Mouse (Mus musculus) neural tube, embryonic 13.5 days (tissue): Measurements from ENCODE around the gene Atp5mpl. TPM values are rescaled to one million over a fixed set of nuclear protein-coding genes. Genes with fewer than 3 reads are reported as not detected.
A peak's percentile ranks its signal among the peaks of the same experiment; 100 is the strongest.

ENCODE experiments used
- ATAC-seq: fragments of 200-750 bp; cut with Nextera tagmentation; 2 replicates; pipeline ENCODE4 v1.8.0; 2017; ENCODE audit warnings: low read depth, mild to moderate bottlenecking, moderate TSS enrichment, moderate library complexity
- H3K27ac ChIP-seq: fragments of 300-500 bp; sonication (generic); replicated peaks from 2 replicates; pipeline ENCODE4 v1.5.1; 2015; ENCODE audit warnings: moderate library complexity, mild to moderate bottlenecking, inconsistent platforms
- H3K27me3 ChIP-seq: fragments of 300-500 bp; sonication (generic); 2 replicates; pipeline ENCODE4 v1.6.1; 2015; ENCODE audit warnings: mild to moderate bottlenecking, inconsistent platforms
- H3K36me3 ChIP-seq: fragments of 300-500 bp; sonication (generic); 2 replicates; pipeline ENCODE4 v1.6.1; 2015; ENCODE audit warnings: mild to moderate bottlenecking, inconsistent platforms
- H3K4me1 ChIP-seq: fragments of 300-500 bp; sonication (generic); replicated peaks from 2 replicates; pipeline ENCODE4 v1.6.1; 2015; ENCODE audit warnings: inconsistent platforms
- H3K4me2 ChIP-seq: fragments of 300-500 bp; sonication (generic); 2 replicates; pipeline ENCODE4 v1.6.1; 2015; ENCODE audit warnings: inconsistent platforms, mild to moderate bottlenecking, moderate library complexity
- H3K4me3 ChIP-seq: fragments of 300-500 bp; sonication (generic); 2 replicates; pipeline ENCODE4 v1.5.1; 2015; ENCODE audit warnings: mild to moderate bottlenecking, inconsistent platforms
- H3K9ac ChIP-seq: fragments of 300-500 bp; sonication (generic); 2 replicates; pipeline ENCODE4 v1.6.1; 2015; ENCODE audit warnings: moderate library complexity, mild to moderate bottlenecking, inconsistent platforms
- H3K9me3 ChIP-seq: fragments of 300-500 bp; sonication (generic); 2 replicates; pipeline ENCODE4 v1.6.1; 2016; ENCODE audit warnings: inconsistent platforms
- WGBS: fragments of 180-500 bp; shearing (Covaris S2); methylation state at CpG from one replicate; pipeline ENCODE4 v1.1.7; 2015; 5-methylcytosine and 5-hydroxymethylcytosine counted together
- polyA plus RNA-seq: library from polyadenylated mRNA; unstranded; fragments of >200 nt; fragmentation: Nextera tagmentation; extraction: Ambion mirVana; gene quantifications from 2 replicates; pipeline ENCODE4 v1.2.1, GENCODE M21; 2015

Gene Atp5mpl
- polyA plus RNA-seq, 1 experiment from 2014 or later, result 818 TPM

DNA sequence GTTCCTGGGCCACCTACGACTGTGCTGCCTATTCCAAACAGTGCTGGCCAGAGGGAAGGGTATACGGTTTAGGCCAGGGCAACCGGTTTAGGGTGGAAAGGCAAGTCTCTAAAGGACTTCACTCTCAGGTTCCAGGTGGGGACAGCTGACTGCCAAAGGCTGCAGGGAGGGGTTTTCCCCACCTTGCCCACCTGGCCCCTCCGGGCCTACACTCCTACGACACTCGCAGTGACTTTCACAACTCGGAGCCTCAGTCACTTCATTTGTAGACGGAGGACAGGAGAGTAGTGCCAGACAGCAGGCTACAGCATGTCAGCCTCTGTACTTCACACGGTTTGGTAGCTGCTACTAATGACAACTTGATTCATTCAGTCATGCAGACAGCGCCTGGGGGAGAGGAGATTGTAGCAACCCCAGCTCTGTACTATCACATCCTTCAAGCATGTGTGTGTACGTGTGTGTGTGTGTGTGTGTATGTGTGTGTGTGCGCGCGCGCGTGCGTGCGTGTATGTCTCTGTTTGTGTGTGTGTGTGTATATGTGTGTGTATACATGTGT, 38.3 kb downstream of the Atp5mpl start:
- WGBS, result 88% methylated on average over 18 of the region's 18 CpGs
- Histone ChIP-seq H3K4me3 (no peak overlapping the region), H3K27me3 (no peaks in the 10 kb centered on the region), H3K4me2 (no peak overlapping the region), H3K9ac (no peak overlapping the region), H3K9me3 (no peaks in the 10 kb centered on the region), H3K4me1 (no peaks in the 10 kb centered on the region), H3K27ac (no peak overlapping the region), H3K36me3 (no peaks in the 10 kb centered on the region)
- no peak for ATAC-seq

DNA sequence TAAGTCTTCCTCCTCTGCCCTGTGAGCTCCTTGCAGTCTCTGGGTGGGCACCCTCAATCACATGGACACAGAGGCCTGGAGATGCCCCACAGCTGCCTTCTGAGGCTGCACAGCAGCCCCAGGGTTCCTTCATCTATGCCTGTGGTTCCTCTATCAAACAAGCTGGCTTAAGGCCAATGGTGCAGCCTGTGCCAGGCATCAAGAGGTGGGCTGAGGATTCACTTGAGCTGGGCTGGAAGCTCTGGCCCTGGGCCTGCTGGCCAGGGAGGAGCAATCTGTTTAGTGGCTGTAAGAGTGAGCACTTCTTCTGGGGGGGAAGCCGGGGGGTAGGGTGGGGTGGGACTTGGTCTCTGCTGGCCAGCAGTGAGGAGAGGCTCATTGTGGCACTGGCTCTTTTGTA, 39.4 kb downstream of the Atp5mpl start:
- ATAC-seq, result no peak
- no peak overlapping the region for H3K4me3 ChIP-seq

DNA sequence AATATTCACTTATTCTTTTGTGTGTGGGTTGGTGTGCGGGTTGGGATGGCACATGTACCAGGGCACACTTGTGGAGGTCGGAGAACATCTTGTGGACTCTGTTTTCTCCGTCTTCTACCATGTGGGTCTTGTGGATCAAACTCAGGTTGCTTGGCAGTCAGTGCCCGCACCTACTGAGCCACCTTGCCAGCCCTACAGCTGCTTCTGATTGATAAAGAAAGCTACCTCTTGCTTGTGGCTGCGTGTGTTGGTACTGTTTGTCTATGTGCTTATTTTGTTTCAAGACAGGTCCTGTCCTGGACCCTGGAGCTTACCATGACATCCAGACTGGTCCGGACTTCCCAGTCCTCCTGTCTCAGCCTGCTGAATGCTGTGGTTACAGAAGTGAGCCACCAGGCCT, 43.7 kb downstream of the Atp5mpl start:
- ATAC-seq, result no peak
- H3K4me1 ChIP-seq, result no peaks in the 10 kb centered on the region
- no peak overlapping the region for H3K9ac ChIP-seq
- no peak overlapping the region for H3K27ac ChIP-seq
- no peaks in the 10 kb centered on the region for H3K27me3 ChIP-seq
- H3K9me3 ChIP-seq, result no peaks in the 10 kb centered on the region
- 91% methylated on average over 6 of the region's 6 CpGs for WGBS
- no peaks in the 10 kb centered on the region for H3K36me3 ChIP-seq
- H3K4me3 ChIP-seq, result no peak overlapping the region
- no peak overlapping the region for H3K4me2 ChIP-seq

More for the DNA sequence above, 39.4 kb downstream of the Atp5mpl start:
- H3K36me3 ChIP-seq, result no peaks in the 10 kb centered on the region
- H3K9ac ChIP-seq, result peak overlapping the region; percentile 1; the same call in 1 of the 2 replicates
- 87% methylated on average over 1 of the region's 1 CpGs for WGBS
- H3K9me3 ChIP-seq, result no peaks in the 10 kb centered on the region
- no peak overlapping the region for H3K27ac ChIP-seq
- H3K4me2 ChIP-seq, result no peak overlapping the region
- H3K4me1 ChIP-seq, result no peaks in the 10 kb centered on the region
- H3K27me3 ChIP-seq, result no peaks in the 10 kb centered on the region

DNA sequence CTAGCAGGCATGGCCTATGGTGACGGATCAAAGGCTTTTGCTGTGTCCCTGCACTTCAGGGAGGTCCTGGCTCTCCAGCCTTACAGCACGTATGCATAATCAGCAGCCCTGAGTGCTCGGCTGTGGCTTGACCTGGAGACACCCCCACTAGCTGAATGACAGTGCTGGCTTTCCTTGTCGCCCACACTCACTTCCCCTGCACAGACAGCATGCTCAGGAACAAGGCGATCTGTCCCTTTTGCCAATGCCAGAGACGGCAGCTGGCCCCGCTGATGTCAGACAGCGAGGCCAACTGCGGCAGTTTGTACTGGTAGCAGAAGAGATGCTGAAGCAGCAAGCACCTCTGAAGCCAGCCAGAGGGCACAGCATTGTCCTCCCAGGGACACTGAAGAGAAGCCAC, 46.7 kb downstream of the Atp5mpl start:
- no peaks in the 10 kb centered on the region for H3K9me3 ChIP-seq
- H3K36me3 ChIP-seq, result no peaks in the 10 kb centered on the region
- WGBS, result 55% methylated on average over 9 of the region's 9 CpGs
- ATAC-seq, result no peak
- no peak overlapping the region for H3K27ac ChIP-seq
- H3K4me2 ChIP-seq, result no peak overlapping the region
- H3K9ac ChIP-seq, result no peak overlapping the region
- H3K27me3 ChIP-seq, result no peaks in the 10 kb centered on the region
- H3K4me1 ChIP-seq, result peaks cover 8% of the 10 kb centered on the region; the same call in 1 of the 2 replicates
- H3K4me3 ChIP-seq, result no peak overlapping the region

- Histone ChIP-seq H3K9me3 (no peaks in the 10 kb centered on the region), H3K4me1 (peaks cover 8% of the 10 kb centered on the region; the same call in 1 of the 2 replicates), H3K4me3 (no peak overlapping the region), H3K9ac (peak overlapping the region; percentile 31; the same call in 1 of the 2 replicates), H3K36me3 (no peaks in the 10 kb centered on the region), H3K27me3 (no peaks in the 10 kb centered on the region), H3K4me2 (no peak overlapping the region), H3K27ac (0 out of 2 replicates have a peak overlapping the region, but pooled peaks have one; percentile 13)
- whole genome bisulfite sequencing, result 56% methylated on average over 12 of the region's 12 CpGs
- no peak for ATAC-seq
Observed at GRCm38 (mm10) chr12:111916514-111917217, 50.1 kb downstream of the Atp5mpl start.

DNA sequence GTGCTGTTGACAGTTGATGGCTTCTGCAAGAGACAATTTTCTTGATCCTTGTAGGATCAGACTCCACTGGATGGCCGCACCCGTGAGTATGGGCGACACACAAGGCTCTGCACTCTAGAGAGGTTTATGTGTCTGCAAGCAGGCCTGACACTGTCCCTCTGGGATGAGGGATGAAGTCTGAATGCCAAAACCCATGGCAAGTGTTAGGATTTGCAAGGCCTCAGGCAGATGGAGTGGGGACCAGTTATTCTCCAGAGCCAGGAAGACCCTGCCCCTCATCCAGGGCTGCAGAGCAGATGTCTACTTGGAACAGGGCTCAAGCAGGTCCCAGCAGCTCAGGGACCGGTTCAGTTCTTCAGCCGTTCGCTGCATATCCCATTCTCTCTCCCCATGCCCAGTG, 51.0 kb downstream of the Atp5mpl start:
- no peak for ATAC-seq
- 92% methylated on average over 6 of the region's 6 CpGs for WGBS
- no peaks in the 10 kb centered on the region for H3K9me3 ChIP-seq
- no peak overlapping the region for H3K27ac ChIP-seq
- no peak overlapping the region for H3K9ac ChIP-seq
- H3K27me3 ChIP-seq, result 0 out of 2 replicates have a peak, but pooled peaks cover 3% of the 10 kb centered on the region
- H3K36me3 ChIP-seq, result no peaks in the 10 kb centered on the region
- no peak overlapping the region for H3K4me3 ChIP-seq
- no peak overlapping the region for H3K4me2 ChIP-seq
- H3K4me1 ChIP-seq, result peaks cover 8% of the 10 kb centered on the region; the same call in 1 of the 2 replicates

- no peak for ATAC-seq
Observed at GRCm38 (mm10) chr12:111914031-111914430, 52.7 kb downstream of the Atp5mpl start.

DNA sequence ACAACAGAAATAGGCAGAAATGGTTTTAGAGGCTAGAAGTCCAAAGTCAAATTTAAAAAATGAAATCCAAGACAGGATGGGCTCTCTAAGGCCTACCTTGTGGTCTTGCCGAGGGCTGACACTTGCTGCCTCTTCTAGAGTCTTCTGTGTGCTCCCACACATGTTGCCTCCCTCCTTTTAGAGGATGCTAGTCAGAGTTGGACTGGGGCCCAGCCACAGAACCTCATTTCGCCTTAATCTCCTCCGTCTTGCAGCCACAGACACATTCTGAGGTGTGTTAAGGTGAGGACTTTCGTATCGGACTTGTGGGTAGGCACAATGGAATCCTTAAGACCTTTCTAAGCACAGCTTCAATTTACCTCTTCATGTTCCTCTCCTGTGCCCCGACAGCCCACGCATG, 54.0 kb downstream of the Atp5mpl start:
- H3K4me3 ChIP-seq, result no peak overlapping the region
- H3K9me3 ChIP-seq, result no peaks in the 10 kb centered on the region
- no peak overlapping the region for H3K27ac ChIP-seq
- H3K4me2 ChIP-seq, result no peak overlapping the region
- H3K36me3 ChIP-seq, result no peaks in the 10 kb centered on the region
- H3K27me3 ChIP-seq, result peaks cover 22% of the 10 kb centered on the region
- no peak overlapping the region for H3K9ac ChIP-seq
- no peak for ATAC-seq
- H3K4me1 ChIP-seq, result peaks cover 15% of the 10 kb centered on the region
- WGBS, result 87% methylated on average over 7 of the region's 7 CpGs

More at GRCm38 (mm10) chr12:111914031-111914430, 52.7 kb downstream of the Atp5mpl start:
- H3K27me3 ChIP-seq, result peaks cover 17% of the 10 kb centered on the region
- no peak overlapping the region for H3K9ac ChIP-seq
- WGBS, result 33% methylated on average over 3 of the region's 3 CpGs
- no peaks in the 10 kb centered on the region for H3K36me3 ChIP-seq
- no peak overlapping the region for H3K4me2 ChIP-seq
- no peak overlapping the region for H3K27ac ChIP-seq
- H3K9me3 ChIP-seq, result no peaks in the 10 kb centered on the region
- no peak overlapping the region for H3K4me3 ChIP-seq
- peaks cover 8% of the 10 kb centered on the region; the same call in 1 of the 2 replicates for H3K4me1 ChIP-seq

DNA sequence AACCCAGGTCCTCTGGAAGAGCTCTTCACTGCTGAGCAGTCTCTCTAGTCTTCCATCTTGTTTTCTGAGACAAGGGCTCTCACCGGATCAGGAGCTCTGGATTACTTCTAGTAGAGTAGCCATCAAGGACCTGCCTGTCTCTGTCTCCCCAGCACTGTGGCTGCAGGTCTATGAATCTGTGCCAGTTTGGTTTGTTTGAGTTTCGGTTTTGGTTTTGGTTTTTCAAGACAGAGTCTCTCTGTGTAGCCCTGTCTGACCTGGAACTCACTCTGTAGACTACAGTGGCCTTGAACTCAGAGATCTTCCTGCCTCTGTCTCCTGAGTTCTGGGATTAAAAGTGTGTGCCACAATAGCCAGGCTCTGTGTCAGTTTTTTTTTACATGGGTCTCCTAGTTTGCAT, 55.0 kb downstream of the Atp5mpl start:
- Histone ChIP-seq H3K9me3 (no peaks in the 10 kb centered on the region), H3K36me3 (no peaks in the 10 kb centered on the region), H3K4me2 (no peak overlapping the region), H3K27ac (no peak overlapping the region), H3K9ac (no peak overlapping the region), H3K4me1 (peaks cover 18% of the 10 kb centered on the region), H3K4me3 (no peak overlapping the region), H3K27me3 (peaks cover 22% of the 10 kb centered on the region)
- 89% methylated on average over 2 of the region's 2 CpGs for WGBS
- ATAC-seq, result no peak

Other genes with a start within 250 kb of the Atp5mpl start
- gene Klc1, start 208.1 kb downstream of the Atp5mpl start, polyA plus RNA-seq, result 593 and 603 TPM in 2 replicates
- gene Xrcc3, start 153.1 kb downstream of the Atp5mpl start, polyA plus RNA-seq, result 2.6 and 2.8 TPM in 2 replicates
- 41.4 and 50.1 TPM in 2 replicates for gene Zfyve21, start 152.8 kb downstream of the Atp5mpl start, polyA plus RNA-seq
- 24.1 and 26.9 TPM in 2 replicates for gene Ppp1r13b, start 58.9 kb downstream of the Atp5mpl start, polyA plus RNA-seq
- 0.74 and 1.4 TPM in 2 replicates for gene Tdrd9, start 4.6 kb upstream of the Atp5mpl start, polyA plus RNA-seq
- not detected in 2 replicates for gene Rd3l, start 14.3 kb upstream of the Atp5mpl start, polyA plus RNA-seq
- 0.25 and 0.29 TPM in 2 replicates for gene Aspg, start 139.7 kb upstream of the Atp5mpl start, polyA plus RNA-seq
- gene Kif26a, start 179.2 kb upstream of the Atp5mpl start, polyA plus RNA-seq, result 4.7 and 4.9 TPM in 2 replicates